Mouse (Mus musculus): ENCODE measurements at regions not wholly inside any gene's neighbourhood (a gene's known extent, or its start where the extent isn't known, plus 50 kb on each side); places are given as distances from the start of the nearest gene placed in this dataset.
A peak's percentile ranks its signal among the peaks of the same experiment; 100 is the strongest.

DNA sequence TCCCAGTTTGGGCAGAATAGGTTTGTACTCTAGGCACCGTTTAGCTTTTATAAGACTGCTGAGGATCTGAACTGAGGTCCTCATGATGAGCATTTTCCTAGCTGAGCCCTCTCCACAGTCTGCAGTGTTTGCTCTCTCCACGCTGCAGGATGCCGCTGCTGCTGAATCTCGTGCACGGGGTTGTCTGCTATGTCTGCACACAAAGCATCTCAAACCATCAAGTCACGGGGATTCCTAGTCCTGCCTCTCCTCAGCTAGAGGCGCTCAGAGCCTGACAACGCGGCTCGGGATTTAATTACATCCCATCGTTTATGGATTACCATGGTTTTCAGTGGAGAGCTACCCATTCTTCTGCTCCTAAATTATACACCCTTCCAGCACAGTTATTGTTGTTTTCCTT lies 175.6 kb downstream of the Rnf144b start:
- no peak overlapping the region for H3K27ac ChIP-seq
- H3K36me3 ChIP-seq: no peaks in the 10 kb centered on the region
- H3K4me1 ChIP-seq (replicated peaks): 0 out of 2 replicates have a peak, but pooled peaks cover 10% of the 10 kb centered on the region
- no peak for ATAC-seq (ENCODE audit: low FRiP score)
- no peak overlapping the region for H3K4me3 ChIP-seq
- 0 out of 2 replicates have a peak overlapping the region, but pooled peaks have one; percentile 20 for H3K9ac ChIP-seq
- H3K4me2 ChIP-seq: no peak overlapping the region
- H3K9me3 ChIP-seq: no peaks in the 10 kb centered on the region; the same call in 1 of the 2 replicates
- 41% methylated on average over 11 of the region's 11 CpGs for WGBS
- H3K27me3 ChIP-seq: no peaks in the 10 kb centered on the region

- Histone ChIP-seq H3K9me3 (no peaks in the 10 kb centered on the region; the same call in 1 of the 2 replicates), H3K4me2 (no peak overlapping the region), H3K9ac (no peak overlapping the region), H3K4me1 (replicated peaks) (0 out of 2 replicates have a peak, but pooled peaks cover 10% of the 10 kb centered on the region), H3K4me3 (no peak overlapping the region), H3K27ac (no peak overlapping the region), H3K27me3 (no peaks in the 10 kb centered on the region), H3K36me3 (no peaks in the 10 kb centered on the region)
- no peak for ATAC-seq (ENCODE audit: low FRiP score)
- 51% methylated on average over 2 of the region's 2 CpGs for WGBS
Observed at GRCm38 (mm10) chr13:47300486-47300885, 178.0 kb downstream of the Rnf144b start.

GRCm38 (mm10) chr13:47301070-47301469 lies 178.6 kb downstream of the Rnf144b start:
- H3K4me2 ChIP-seq: no peak overlapping the region
- no peak overlapping the region for H3K4me3 ChIP-seq
- H3K4me1 ChIP-seq (replicated peaks): 0 out of 2 replicates have a peak, but pooled peaks cover 10% of the 10 kb centered on the region
- H3K9me3 ChIP-seq: no peaks in the 10 kb centered on the region; the same call in 1 of the 2 replicates
- H3K9ac ChIP-seq: no peak overlapping the region
- no peaks in the 10 kb centered on the region for H3K36me3 ChIP-seq
- H3K27me3 ChIP-seq: no peaks in the 10 kb centered on the region
- ATAC-seq (ENCODE audit: low FRiP score): no peak
- no peak overlapping the region for H3K27ac ChIP-seq
- 57% methylated on average over 3 of the region's 3 CpGs for WGBS

DNA sequence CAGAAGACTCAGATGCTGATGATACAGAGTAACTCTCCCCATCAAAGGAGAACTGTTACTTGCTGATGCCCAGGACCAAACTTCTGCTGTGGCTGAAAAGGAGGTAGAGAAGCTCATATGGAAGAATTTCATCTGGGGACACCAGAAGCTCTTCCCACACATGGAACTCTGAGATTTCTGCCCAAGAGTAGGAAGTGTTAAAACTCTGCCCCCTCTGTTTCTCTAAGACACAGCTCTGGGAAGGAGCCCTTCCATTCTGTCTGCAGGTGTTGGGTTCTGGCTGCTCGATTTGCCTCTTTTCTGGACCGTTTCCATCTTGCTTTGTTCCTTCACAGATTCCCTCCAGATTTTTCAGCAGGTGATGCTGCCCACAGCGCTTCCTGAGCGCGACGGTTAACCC lies 187.0 kb downstream of the Rnf144b start:
- no peak for ATAC-seq (ENCODE audit: low FRiP score)
- Histone ChIP-seq H3K27ac (no peak overlapping the region), H3K4me2 (no peak overlapping the region), H3K4me1 (replicated peaks) (peaks cover 11% of the 10 kb centered on the region), H3K36me3 (no peaks in the 10 kb centered on the region), H3K9ac (no peak overlapping the region), H3K27me3 (no peaks in the 10 kb centered on the region), H3K9me3 (no peaks in the 10 kb centered on the region), H3K4me3 (no peak overlapping the region)
- 90% methylated on average over 6 of the region's 6 CpGs for WGBS

- peaks cover 11% of the 10 kb centered on the region for H3K4me1 ChIP-seq (replicated peaks)
- no peaks in the 10 kb centered on the region for H3K36me3 ChIP-seq
- no peaks in the 10 kb centered on the region for H3K27me3 ChIP-seq
- 18% methylated on average over 7 of the region's 7 CpGs for WGBS
- no peak overlapping the region for H3K4me3 ChIP-seq
- no peak overlapping the region for H3K27ac ChIP-seq
- no peak overlapping the region for H3K4me2 ChIP-seq
- H3K9ac ChIP-seq: no peak overlapping the region
- ATAC-seq (ENCODE audit: low FRiP score): no peak
- H3K9me3 ChIP-seq: no peaks in the 10 kb centered on the region
Observed at GRCm38 (mm10) chr13:47310751-47311202, 188.3 kb downstream of the Rnf144b start.

DNA sequence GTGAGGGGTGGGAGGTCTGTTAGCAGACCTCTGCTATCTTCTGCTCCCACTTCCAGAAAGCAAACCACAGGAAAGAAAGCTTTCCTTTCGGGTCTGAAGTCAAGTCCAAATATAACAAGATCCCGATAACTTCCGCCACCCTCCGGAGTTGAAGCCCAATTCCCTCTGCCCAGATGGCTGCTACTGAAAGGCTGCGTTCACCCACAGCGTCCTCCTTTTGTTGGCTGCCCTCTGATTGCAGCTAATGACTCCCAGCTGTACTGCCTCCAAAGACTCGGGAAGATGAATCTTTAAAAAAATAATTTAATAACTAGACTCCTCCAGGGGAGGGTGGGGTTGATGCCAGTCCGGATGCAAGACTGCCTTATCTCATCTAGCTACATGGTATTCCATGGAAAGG lies 197.1 kb downstream of the Rnf144b start:
- no peaks in the 10 kb centered on the region for H3K9me3 ChIP-seq
- no peaks in the 10 kb centered on the region for H3K4me1 ChIP-seq (replicated peaks)
- WGBS: 70% methylated on average over 8 of the region's 8 CpGs
- H3K4me3 ChIP-seq: no peak overlapping the region
- H3K27ac ChIP-seq: no peak overlapping the region
- no peaks in the 10 kb centered on the region for H3K36me3 ChIP-seq
- no peak overlapping the region for H3K9ac ChIP-seq
- no peaks in the 10 kb centered on the region for H3K27me3 ChIP-seq
- no peak for ATAC-seq (ENCODE audit: low FRiP score)
- no peak overlapping the region for H3K4me2 ChIP-seq

- Histone ChIP-seq H3K27me3 (no peaks in the 10 kb centered on the region), H3K9me3 (no peaks in the 10 kb centered on the region), H3K4me2 (no peak overlapping the region), H3K9ac (no peak overlapping the region), H3K36me3 (no peaks in the 10 kb centered on the region), H3K4me3 (no peak overlapping the region), H3K4me1 (replicated peaks) (no peaks in the 10 kb centered on the region), H3K27ac (no peak overlapping the region)
- WGBS: 90% methylated on average over 1 of the region's 1 CpGs
- no peak for ATAC-seq (ENCODE audit: low FRiP score)
Observed at GRCm38 (mm10) chr13:47321876-47322275, 199.4 kb downstream of the Rnf144b start.

DNA sequence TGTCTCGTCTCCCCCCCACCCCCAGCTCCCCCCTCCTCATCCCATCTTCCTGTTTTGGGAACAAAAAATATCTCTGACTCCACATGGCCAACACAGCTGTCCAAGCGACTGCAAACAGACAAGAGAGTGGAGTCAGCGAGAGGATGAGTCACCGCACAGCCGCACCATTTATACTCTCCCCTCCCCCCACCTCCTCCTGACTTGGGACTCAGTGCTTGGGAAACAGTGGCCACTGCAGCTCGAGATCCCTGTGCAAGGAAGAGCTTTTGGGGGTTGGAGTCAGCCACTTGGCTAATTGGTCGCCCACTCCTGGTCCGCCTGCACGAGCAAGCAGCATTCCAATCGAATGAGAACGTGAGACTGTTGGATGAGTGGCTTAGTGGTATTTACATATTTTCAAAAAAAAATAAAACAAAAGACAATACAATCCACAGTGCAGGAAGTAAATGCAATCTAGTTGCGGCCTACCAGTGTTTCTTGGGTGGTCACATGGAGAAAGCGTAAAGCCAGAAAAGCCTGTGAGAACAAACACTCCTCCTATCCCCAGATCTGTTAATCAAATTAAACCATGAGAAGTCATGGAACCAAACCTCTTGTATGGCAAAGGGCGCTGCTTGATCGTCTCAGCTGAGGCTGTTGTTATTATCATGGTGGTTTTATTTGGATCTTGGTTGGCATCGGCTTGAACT lies 213.7 kb downstream of the Rnf144b start:
- 75% methylated on average over 16 of the region's 16 CpGs for WGBS
- no peaks in the 10 kb centered on the region for H3K36me3 ChIP-seq
- H3K4me2 ChIP-seq: no peak overlapping the region
- no peaks in the 10 kb centered on the region for H3K27me3 ChIP-seq
- ATAC-seq (ENCODE audit: low FRiP score): no peak
- no peak overlapping the region for H3K9ac ChIP-seq
- no peaks in the 10 kb centered on the region; the same call in 1 of the 2 replicates for H3K4me1 ChIP-seq (replicated peaks)
- H3K4me3 ChIP-seq: no peak overlapping the region
- H3K27ac ChIP-seq: 0 out of 2 replicates have a peak overlapping the region, but pooled peaks have one; percentile 30
- no peaks in the 10 kb centered on the region for H3K9me3 ChIP-seq

- Histone ChIP-seq H3K36me3 (no peaks in the 10 kb centered on the region), H3K4me3 (no peak overlapping the region), H3K27ac (peak overlapping the region; percentile 30), H3K4me2 (no peak overlapping the region), H3K27me3 (no peaks in the 10 kb centered on the region), H3K9ac (no peak overlapping the region), H3K9me3 (no peaks in the 10 kb centered on the region), H3K4me1 (replicated peaks) (no peaks in the 10 kb centered on the region; the same call in 1 of the 2 replicates)
- ATAC-seq (ENCODE audit: low FRiP score): peak; percentile 61; the same call in 1 of the 2 replicates
- WGBS: 75% methylated on average over 15 of the region's 15 CpGs
Observed at GRCm38 (mm10) chr13:47336865-47337441, 214.5 kb downstream of the Rnf144b start.

DNA sequence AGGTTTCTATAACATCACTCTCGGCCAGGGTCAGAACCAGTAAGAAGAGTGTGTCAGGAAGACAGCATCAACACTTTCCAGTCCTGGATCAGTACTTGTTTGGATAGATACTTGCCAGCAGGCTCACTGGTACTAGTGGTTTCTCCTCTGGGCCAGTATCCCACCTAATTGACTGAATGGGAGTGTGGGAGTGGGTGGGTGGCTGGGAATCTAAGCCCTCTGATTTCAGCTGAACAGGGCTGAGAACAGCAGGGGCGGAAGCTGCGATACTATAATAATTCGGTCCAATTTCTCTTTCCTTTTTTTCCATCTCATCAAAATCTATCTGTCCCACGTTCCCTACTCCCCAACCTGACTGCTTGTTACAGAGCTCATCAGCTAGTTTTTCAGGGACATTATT lies 217.0 kb downstream of the Rnf144b start:
- no peaks in the 10 kb centered on the region for H3K36me3 ChIP-seq
- H3K4me3 ChIP-seq: no peak overlapping the region
- H3K27me3 ChIP-seq: no peaks in the 10 kb centered on the region
- no peaks in the 10 kb centered on the region for H3K9me3 ChIP-seq
- ATAC-seq (ENCODE audit: low FRiP score): no peak
- no peaks in the 10 kb centered on the region; the same call in 1 of the 2 replicates for H3K4me1 ChIP-seq (replicated peaks)
- 75% methylated on average over 5 of the region's 5 CpGs for WGBS
- no peak overlapping the region for H3K27ac ChIP-seq
- no peak overlapping the region for H3K9ac ChIP-seq
- no peak overlapping the region for H3K4me2 ChIP-seq

DNA sequence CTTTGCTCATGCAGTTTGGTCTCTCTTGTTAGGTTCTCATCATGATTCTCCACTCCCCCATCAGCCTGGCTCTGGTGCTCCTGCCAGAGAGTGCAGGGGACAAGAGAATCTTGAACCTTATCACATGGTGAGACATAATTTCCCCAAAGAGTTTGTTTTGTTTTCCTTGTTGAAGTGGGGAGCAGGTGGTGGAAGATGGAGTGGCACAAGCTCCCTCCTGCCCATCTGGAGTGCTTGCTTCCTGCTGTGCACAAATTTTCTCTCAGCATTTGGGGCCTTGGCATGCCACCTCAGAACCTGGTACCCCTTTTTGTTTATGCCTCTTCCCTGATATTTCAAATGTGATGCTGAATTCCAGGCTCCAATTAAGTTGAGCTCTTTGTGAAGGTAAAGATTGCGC lies 219.9 kb downstream of the Rnf144b start:
- Histone ChIP-seq H3K4me2 (no peak overlapping the region), H3K9me3 (no peaks in the 10 kb centered on the region), H3K27ac (no peak overlapping the region), H3K9ac (no peak overlapping the region), H3K4me1 (replicated peaks) (no peaks in the 10 kb centered on the region), H3K36me3 (no peaks in the 10 kb centered on the region), H3K4me3 (no peak overlapping the region), H3K27me3 (no peaks in the 10 kb centered on the region)
- 97% methylated on average over 1 of the region's 1 CpGs for WGBS
- no peak for ATAC-seq (ENCODE audit: low FRiP score)

DNA sequence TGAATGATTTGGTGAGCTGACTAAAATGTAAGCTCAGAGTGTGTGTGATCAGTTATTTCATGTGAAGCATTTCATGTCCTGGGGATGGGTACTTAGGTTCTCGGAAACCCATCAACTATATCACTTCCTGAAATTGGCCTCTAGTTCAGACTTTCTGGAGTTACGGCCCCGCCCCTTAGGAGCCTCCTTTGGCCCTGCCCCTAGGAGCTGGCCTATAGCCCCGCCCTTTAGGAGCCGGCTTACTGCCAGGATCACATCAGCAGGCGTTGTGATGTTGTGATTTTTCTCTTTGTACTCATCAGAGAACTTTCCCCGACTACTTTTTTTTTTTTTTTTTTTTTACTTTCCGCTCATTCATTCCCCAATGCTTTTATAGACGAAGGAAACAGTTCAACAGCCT lies 223.1 kb downstream of the Rnf144b start:
- H3K4me2 ChIP-seq: no peak overlapping the region
- no peaks in the 10 kb centered on the region for H3K4me1 ChIP-seq (replicated peaks)
- H3K27ac ChIP-seq: no peak overlapping the region
- H3K9ac ChIP-seq: no peak overlapping the region
- no peak overlapping the region for H3K4me3 ChIP-seq
- H3K27me3 ChIP-seq: no peaks in the 10 kb centered on the region
- no peaks in the 10 kb centered on the region for H3K9me3 ChIP-seq
- no peak for ATAC-seq (ENCODE audit: low FRiP score)
- 41% methylated on average over 9 of the region's 9 CpGs for WGBS
- H3K36me3 ChIP-seq: no peaks in the 10 kb centered on the region

DNA sequence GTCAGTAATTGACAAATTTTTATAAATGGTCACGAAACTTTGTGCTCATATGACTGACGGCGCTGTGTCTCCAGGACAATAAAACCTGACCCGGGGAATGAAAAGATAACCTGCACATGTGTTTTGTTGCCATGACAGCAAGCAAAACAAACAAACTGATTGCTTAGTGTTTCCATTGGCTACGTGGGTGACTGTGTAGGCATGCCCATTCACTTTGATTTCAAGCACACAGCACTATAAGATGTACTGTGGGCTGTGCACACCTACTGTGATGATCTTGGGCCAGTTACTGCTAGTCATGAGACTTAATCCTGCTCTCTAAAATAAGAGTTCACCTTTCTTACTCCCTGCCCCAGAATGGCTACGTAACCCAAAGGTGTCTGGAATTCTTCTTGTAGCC lies 225.4 kb downstream of the Rnf144b start:
- no peak overlapping the region for H3K9ac ChIP-seq
- no peaks in the 10 kb centered on the region for H3K36me3 ChIP-seq
- H3K4me3 ChIP-seq: no peak overlapping the region
- no peak overlapping the region for H3K4me2 ChIP-seq
- no peaks in the 10 kb centered on the region for H3K4me1 ChIP-seq (replicated peaks)
- ATAC-seq (ENCODE audit: low FRiP score): no peak
- WGBS: 70% methylated on average over 6 of the region's 6 CpGs
- H3K27ac ChIP-seq: no peak overlapping the region
- no peaks in the 10 kb centered on the region for H3K9me3 ChIP-seq
- 0 out of 2 replicates have a peak, but pooled peaks cover 3% of the 10 kb centered on the region for H3K27me3 ChIP-seq
